Mouse (Mus musculus) T-helper 2 cell (primary cell): ENCODE measurements at regions not wholly inside any gene's neighbourhood (a gene's known extent, or its start where the extent isn't known, plus 50 kb on each side); places are given as distances from the start of the nearest gene placed in this dataset.

Experiments
- in situ Hi-C: fragments of 300-600 bp; cut with MboI, MseI; formaldehyde crosslinking; loops from one replicate; pipeline ENCODE4 v1.15.1; 2025; ENCODE audit warnings: high pct_unique_total_duplicates

- in situ Hi-C loops = no loop called here
Measured at GRCm38 (mm10) chr6:147753828-147754227, 278.2 kb downstream of the Ccdc91 start.

DNA sequence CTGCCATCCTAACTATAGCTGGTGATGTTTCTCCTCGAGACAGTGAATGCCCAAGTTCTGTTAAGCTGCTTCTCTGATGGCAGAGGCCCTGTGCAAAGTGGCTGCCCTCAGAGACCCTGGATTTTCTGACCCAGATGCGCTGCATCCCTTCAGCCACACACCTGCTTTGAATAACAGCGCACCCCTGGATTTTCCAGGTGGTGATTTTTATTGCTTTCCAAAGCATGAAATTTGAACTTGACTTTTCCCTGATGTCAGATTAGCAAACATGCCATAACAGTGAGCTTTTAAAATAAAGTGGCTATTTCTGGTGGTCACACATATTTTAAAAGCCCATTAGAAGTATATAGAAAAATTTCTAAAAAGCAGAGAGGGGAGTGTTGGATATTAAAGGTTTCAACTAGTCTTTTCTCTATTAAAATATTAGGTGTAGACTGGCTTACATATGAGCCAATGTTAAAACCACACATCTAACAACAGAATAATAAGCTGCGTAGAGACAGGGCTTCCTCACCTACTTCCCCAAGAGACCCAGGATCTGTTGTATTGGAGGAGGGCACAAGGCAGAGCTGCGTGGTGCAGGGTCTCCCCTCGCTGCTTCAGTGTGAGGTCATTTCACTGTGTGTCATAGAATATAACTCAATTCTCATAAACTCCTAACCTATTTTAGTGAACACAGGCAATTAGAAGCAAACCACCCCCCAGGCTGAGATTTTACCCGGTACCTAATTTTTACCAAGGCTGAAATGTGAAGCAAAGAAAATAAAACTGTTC is 280.3 kb downstream of the Ccdc91 start:
- in situ Hi-C loops = loop anchor here (5.0 kb wide), 1 partner anchor 64 kb away; no protein-coding TSS in a partner anchor

DNA sequence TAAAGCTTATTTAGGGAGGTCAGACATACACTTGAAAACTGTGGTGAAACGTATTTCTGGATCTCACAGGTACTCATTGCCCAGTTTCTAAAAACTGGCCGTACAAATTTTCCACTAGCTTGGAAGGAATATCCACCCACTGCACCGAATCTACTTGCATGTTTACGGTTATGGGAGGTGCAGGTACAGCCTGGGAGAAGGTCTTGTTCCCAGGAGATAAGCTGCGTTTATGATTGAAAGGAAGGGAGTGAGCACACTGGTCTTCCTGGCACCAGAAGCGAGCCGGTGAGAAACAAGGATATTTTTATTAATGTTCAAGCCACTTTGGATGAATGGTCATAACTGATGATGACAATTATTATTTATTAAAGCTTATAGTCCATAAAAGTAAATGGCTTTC is 283.9 kb downstream of the Ccdc91 start:
- in situ Hi-C loops = loop anchor here (5.0 kb wide), 1 partner anchor 67 kb away; no protein-coding TSS in a partner anchor

GRCm38 (mm10) chr6:147760113-147760512 is 284.5 kb downstream of the Ccdc91 start:
- in situ Hi-C loops = no loop called here

- in situ Hi-C loops = no loop called here
Measured at GRCm38 (mm10) chr6:147765241-147765640, 281.8 kb upstream of the Far2 start.

GRCm38 (mm10) chr6:147769180-147769579 is 277.9 kb upstream of the Far2 start:
- in situ Hi-C loops = no loop called here

DNA sequence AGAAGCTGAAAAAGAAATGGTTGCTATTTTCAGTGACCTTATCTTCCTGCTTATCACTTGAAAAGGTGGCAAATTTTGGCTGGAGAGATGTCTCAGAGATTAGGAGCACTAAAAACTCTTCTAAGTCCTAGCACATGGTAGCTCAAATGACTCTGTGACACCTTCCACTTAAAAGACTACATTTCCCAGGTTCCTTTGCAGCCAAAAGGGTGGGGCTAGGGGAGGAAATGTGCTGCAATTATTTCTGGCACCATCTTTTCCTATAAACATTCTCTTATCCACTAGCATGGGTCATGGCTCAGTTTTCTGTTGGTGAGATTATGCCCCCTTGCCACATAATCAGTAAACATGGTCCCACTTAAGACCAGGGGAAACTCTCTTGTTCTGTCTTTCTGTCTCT is 277.0 kb upstream of the Far2 start:
- in situ Hi-C loops = no loop called here

- in situ Hi-C loops = no loop called here
Measured at GRCm38 (mm10) chr6:147771411-147771810, 275.6 kb upstream of the Far2 start.

DNA sequence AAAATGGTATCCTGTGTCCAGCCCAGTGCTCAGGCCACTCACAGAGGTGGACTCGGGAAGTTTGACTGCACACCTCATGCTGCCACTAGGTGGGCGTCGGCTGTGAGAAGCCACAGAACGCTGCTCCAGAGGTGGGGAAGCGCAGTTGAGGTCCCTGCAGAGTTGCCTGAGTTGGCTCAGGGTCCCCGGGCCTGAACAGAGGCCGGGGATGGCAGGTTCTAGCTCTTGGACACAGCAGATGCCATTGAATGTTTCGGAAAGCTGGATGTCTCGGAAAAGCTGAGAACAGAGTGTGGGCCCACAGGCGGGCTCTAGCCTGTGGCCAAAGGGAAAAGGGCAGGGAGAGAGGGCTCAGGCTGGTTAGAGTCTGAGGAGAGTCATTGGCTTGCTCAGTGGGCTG is 273.2 kb upstream of the Far2 start:
- in situ Hi-C loops = no loop called here

- in situ Hi-C loops = no loop called here
Measured at GRCm38 (mm10) chr6:147774626-147775025, 272.4 kb upstream of the Far2 start.

GRCm38 (mm10) chr6:147779466-147779865 is 267.6 kb upstream of the Far2 start:
- in situ Hi-C loops = no loop called here

GRCm38 (mm10) chr6:147784249-147784648 is 262.8 kb upstream of the Far2 start:
- in situ Hi-C loops = no loop called here

DNA sequence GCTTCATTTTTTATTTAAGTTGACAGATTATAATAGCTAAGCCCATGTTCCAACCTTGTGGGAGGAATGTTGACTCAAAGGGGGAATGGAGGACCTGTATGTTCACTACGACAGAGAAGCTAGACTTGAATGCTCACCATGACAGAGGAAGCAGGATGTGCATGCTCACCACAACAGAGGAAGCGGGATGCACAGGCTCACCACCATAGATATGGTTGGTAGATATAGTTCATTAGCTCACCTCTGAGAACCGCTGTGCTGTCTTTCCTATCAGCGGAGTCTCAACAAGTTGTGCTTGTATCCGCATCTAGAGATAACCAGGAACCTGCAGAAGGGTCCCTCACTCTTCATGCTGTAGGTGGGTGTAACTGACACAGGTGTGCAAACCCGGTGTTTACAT is 262.2 kb upstream of the Far2 start:
- in situ Hi-C loops = no loop called here

- in situ Hi-C loops = no loop called here
Measured at GRCm38 (mm10) chr6:147788095-147788494, 259.0 kb upstream of the Far2 start.

DNA sequence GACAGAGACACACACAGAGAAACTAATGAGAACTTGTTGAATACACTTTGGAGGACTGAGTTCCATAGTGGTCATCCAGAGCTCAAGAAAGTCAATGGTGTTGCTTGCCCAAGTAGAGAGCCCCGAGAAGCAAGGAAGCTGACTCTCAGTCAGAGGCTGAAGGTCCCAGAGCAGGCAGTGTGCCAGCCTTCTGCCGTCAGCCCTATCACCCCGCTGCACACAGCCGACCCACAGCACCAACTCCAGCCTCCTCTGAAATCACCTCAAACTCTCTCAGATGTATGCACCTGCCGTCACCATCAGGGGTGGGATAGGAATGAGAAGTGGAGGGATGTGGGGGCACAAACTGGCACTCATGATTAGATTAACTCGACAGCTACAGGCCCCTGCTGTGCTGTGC is 257.9 kb upstream of the Far2 start:
- in situ Hi-C loops = no loop called here

DNA sequence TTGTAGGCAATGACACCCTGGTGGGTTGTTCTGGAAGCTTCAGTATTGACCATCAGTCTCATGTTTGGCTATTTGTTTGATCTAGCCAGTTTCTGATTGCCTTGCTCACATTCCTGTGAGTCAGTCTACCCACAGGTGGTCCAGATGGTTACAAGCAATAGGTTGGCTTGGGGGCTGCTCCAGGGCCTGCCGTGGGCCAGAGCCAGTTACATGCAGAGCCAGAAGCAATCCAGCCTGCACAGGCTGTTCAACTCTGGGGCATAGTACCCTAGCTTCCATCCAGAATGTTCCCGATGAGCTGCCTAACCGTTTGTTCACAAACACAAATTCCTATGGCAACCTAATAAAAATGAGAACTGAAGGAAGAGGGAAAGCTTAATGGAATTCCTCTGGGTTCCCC is 253.2 kb upstream of the Far2 start:
- in situ Hi-C loops = no loop called here

GRCm38 (mm10) chr6:147794351-147794750 is 252.7 kb upstream of the Far2 start:
- in situ Hi-C loops = no loop called here

DNA sequence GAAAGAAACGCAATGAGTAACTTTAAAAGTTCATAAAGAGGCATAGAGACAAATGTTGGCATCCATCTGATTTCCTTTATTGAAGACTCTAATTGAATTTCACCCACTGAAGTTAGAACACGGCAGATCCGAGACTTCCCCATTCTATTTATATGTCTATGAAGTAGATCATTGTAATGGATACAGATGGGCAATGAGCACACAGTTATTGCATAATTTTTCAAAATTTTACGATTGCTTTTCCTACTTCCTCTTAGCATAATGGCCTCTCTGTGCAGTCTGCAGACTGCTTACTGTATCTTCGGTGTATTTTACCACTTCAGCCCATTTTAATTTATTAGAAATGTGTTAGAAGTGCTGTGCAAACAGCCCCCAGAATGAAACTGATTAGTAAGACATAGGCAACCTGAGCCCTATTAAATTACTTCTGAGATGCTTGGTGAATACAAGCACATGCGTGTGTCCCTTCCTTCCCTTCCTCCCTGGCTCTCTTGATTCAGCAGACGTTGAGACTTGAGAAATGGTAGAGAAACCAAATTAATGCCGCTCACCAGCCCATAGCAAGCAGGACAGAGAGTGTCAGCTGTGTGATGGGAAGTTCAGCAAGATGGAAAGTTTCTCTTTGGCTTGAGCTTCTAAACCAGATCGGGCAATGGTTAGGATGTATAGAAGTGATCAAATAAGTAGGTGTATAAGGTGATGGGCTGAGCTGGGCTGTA is 247.9 kb upstream of the Far2 start:
- in situ Hi-C loops = no loop called here

- in situ Hi-C loops = no loop called here
Measured at GRCm38 (mm10) chr6:147799861-147800260, 247.2 kb upstream of the Far2 start.

GRCm38 (mm10) chr6:147800846-147801245 is 246.2 kb upstream of the Far2 start:
- in situ Hi-C loops = no loop called here

- in situ Hi-C loops = no loop called here
Measured at GRCm38 (mm10) chr6:147803893-147804292, 243.2 kb upstream of the Far2 start.

DNA sequence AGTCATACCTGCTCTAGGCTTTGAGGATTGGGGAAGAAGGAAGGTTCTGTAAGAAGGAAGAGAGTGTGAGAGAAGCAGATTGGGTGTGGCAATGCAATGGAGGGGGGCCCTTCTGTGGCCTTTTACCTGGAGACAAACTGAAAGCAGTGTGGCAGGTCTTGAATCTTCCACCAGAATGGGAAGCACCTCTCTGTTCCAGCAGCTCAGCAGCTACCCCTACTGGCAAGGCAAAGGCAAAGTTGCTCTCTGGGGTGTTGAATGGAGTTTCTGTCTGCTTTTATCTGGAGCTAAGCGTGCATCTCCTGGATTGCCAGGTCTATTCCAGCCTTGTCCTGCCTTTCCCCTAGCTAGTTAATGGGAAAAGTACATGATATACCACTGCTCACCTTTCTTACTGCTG is 236.3 kb upstream of the Far2 start:
- in situ Hi-C loops = no loop called here

- in situ Hi-C loops = no loop called here
Measured at GRCm38 (mm10) chr6:147816861-147817260, 230.2 kb upstream of the Far2 start.
